Mouse (Mus musculus): ENCODE measurements around the gene Cdk17. TPM values are rescaled to one million over a fixed set of nuclear protein-coding genes. Genes with fewer than 3 reads are reported as not detected.

Gene Cdk17
- polyA plus RNA-seq, 1 experiment from 2014 or later: 8.7 TPM

- H3K9me3 ChIP-seq (replicated peaks; ENCODE audit: control insufficient read depth, low read length): no peaks in the 10 kb centered on the region
- no peak overlapping the region for H3K27ac ChIP-seq (ENCODE audit: low read length)
- H3K4me3 ChIP-seq (ENCODE audit: low read depth, low read length): no peak overlapping the region
- no peak overlapping the region for H3K4me2 ChIP-seq (ENCODE audit: low read depth, low read length)
- no peak overlapping the region for H3K9ac ChIP-seq (ENCODE audit: low read depth, low read length)
- no peaks in the 10 kb centered on the region for H3K36me3 ChIP-seq (ENCODE audit: control insufficient read depth, insufficient read depth)
- WGBS (ENCODE audit: insufficient replicate concordance): 35% methylated on average over 5 of the region's 5 CpGs
- no peaks in the 10 kb centered on the region for H3K27me3 ChIP-seq (ENCODE audit: control insufficient read depth, insufficient read depth, low read depth, low read length)
- H3K4me1 ChIP-seq (ENCODE audit: control insufficient read depth, low read depth, low read length): no peaks in the 10 kb centered on the region
- ATAC-seq (ENCODE audit: low read depth): no peak
Observed at GRCm38 (mm10) chr10:93285489-93285888, 124.8 kb downstream of the Cdk17 start.

- Histone ChIP-seq H3K27me3 (ENCODE audit: control insufficient read depth, insufficient read depth, low read depth, low read length) (no peaks in the 10 kb centered on the region), H3K36me3 (ENCODE audit: control insufficient read depth, insufficient read depth) (no peaks in the 10 kb centered on the region), H3K9ac (ENCODE audit: low read depth, low read length) (no peak overlapping the region), H3K9me3 (replicated peaks; ENCODE audit: control insufficient read depth, low read length) (no peaks in the 10 kb centered on the region), H3K27ac (ENCODE audit: low read length) (no peak overlapping the region), H3K4me2 (ENCODE audit: low read depth, low read length) (no peak overlapping the region), H3K4me1 (ENCODE audit: control insufficient read depth, low read depth, low read length) (no peaks in the 10 kb centered on the region), H3K4me3 (ENCODE audit: low read depth, low read length) (no peak overlapping the region)
- WGBS (ENCODE audit: insufficient replicate concordance): 55% methylated on average over 8 of the region's 8 CpGs
- no peak for ATAC-seq (ENCODE audit: low read depth)
Observed at GRCm38 (mm10) chr10:93287551-93288145, 127.0 kb downstream of the Cdk17 start.

- Histone ChIP-seq H3K4me3 (ENCODE audit: low read depth, low read length) (no peak overlapping the region), H3K9ac (ENCODE audit: low read depth, low read length) (no peak overlapping the region), H3K4me1 (ENCODE audit: control insufficient read depth, low read depth, low read length) (no peaks in the 10 kb centered on the region), H3K27me3 (ENCODE audit: control insufficient read depth, insufficient read depth, low read depth, low read length) (no peaks in the 10 kb centered on the region), H3K27ac (ENCODE audit: low read length) (no peak overlapping the region), H3K9me3 (replicated peaks; ENCODE audit: control insufficient read depth, low read length) (no peaks in the 10 kb centered on the region), H3K36me3 (ENCODE audit: control insufficient read depth, insufficient read depth) (no peaks in the 10 kb centered on the region), H3K4me2 (ENCODE audit: low read depth, low read length) (no peak overlapping the region)
- WGBS (ENCODE audit: insufficient replicate concordance): 62% methylated on average over 4 of the region's 4 CpGs
- ATAC-seq (ENCODE audit: low read depth): no peak
Observed at GRCm38 (mm10) chr10:93288336-93288735, 127.7 kb downstream of the Cdk17 start.

- ATAC-seq (ENCODE audit: low read depth): no peak
- Histone ChIP-seq H3K27me3 (ENCODE audit: control insufficient read depth, insufficient read depth, low read depth, low read length) (no peaks in the 10 kb centered on the region), H3K9me3 (replicated peaks; ENCODE audit: control insufficient read depth, low read length) (no peaks in the 10 kb centered on the region), H3K9ac (ENCODE audit: low read depth, low read length) (no peak overlapping the region), H3K4me3 (ENCODE audit: low read depth, low read length) (no peak overlapping the region), H3K4me1 (ENCODE audit: control insufficient read depth, low read depth, low read length) (no peaks in the 10 kb centered on the region), H3K36me3 (ENCODE audit: control insufficient read depth, insufficient read depth) (no peaks in the 10 kb centered on the region), H3K4me2 (ENCODE audit: low read depth, low read length) (no peak overlapping the region), H3K27ac (ENCODE audit: low read length) (no peak overlapping the region)
- WGBS (ENCODE audit: insufficient replicate concordance): 61% methylated on average over 6 of the region's 6 CpGs
Observed at GRCm38 (mm10) chr10:93289404-93289803, 128.7 kb downstream of the Cdk17 start.

GRCm38 (mm10) chr10:93291352-93291751, 130.7 kb downstream of the Cdk17 start:
- no peak overlapping the region for H3K9ac ChIP-seq (ENCODE audit: low read depth, low read length)
- H3K4me1 ChIP-seq (ENCODE audit: control insufficient read depth, low read depth, low read length): no peaks in the 10 kb centered on the region; the same call in 1 of the 2 replicates
- WGBS (ENCODE audit: insufficient replicate concordance): 47% methylated on average over 7 of the region's 7 CpGs
- H3K4me3 ChIP-seq (ENCODE audit: low read depth, low read length): no peak overlapping the region
- H3K4me2 ChIP-seq (ENCODE audit: low read depth, low read length): no peak overlapping the region
- H3K36me3 ChIP-seq (ENCODE audit: control insufficient read depth, insufficient read depth): no peaks in the 10 kb centered on the region
- H3K9me3 ChIP-seq (replicated peaks; ENCODE audit: control insufficient read depth, low read length): no peaks in the 10 kb centered on the region
- no peaks in the 10 kb centered on the region for H3K27me3 ChIP-seq (ENCODE audit: control insufficient read depth, insufficient read depth, low read depth, low read length)
- no peak overlapping the region for H3K27ac ChIP-seq (ENCODE audit: low read length)
- ATAC-seq (ENCODE audit: low read depth): no peak

- Histone ChIP-seq H3K27me3 (ENCODE audit: control insufficient read depth, insufficient read depth, low read depth, low read length) (no peaks in the 10 kb centered on the region), H3K36me3 (ENCODE audit: control insufficient read depth, insufficient read depth) (no peaks in the 10 kb centered on the region), H3K9ac (ENCODE audit: low read depth, low read length) (no peak overlapping the region), H3K9me3 (replicated peaks; ENCODE audit: control insufficient read depth, low read length) (no peaks in the 10 kb centered on the region), H3K27ac (ENCODE audit: low read length) (no peak overlapping the region), H3K4me3 (ENCODE audit: low read depth, low read length) (no peak overlapping the region), H3K4me2 (ENCODE audit: low read depth, low read length) (no peak overlapping the region), H3K4me1 (ENCODE audit: control insufficient read depth, low read depth, low read length) (no peaks in the 10 kb centered on the region; the same call in 1 of the 2 replicates)
- no peak for ATAC-seq (ENCODE audit: low read depth)
- 12% methylated on average over 6 of the region's 6 CpGs for WGBS (ENCODE audit: insufficient replicate concordance)
Observed at GRCm38 (mm10) chr10:93291843-93292242, 131.2 kb downstream of the Cdk17 start.

GRCm38 (mm10) chr10:93293621-93294020, 132.9 kb downstream of the Cdk17 start:
- H3K4me3 ChIP-seq (ENCODE audit: low read depth, low read length): no peak overlapping the region
- no peaks in the 10 kb centered on the region for H3K9me3 ChIP-seq (replicated peaks; ENCODE audit: control insufficient read depth, low read length)
- no peak for ATAC-seq (ENCODE audit: low read depth)
- WGBS (ENCODE audit: insufficient replicate concordance): 29% methylated on average over 7 of the region's 7 CpGs
- H3K4me1 ChIP-seq (ENCODE audit: control insufficient read depth, low read depth, low read length): no peaks in the 10 kb centered on the region; the same call in 1 of the 2 replicates
- no peak overlapping the region for H3K27ac ChIP-seq (ENCODE audit: low read length)
- H3K4me2 ChIP-seq (ENCODE audit: low read depth, low read length): no peak overlapping the region
- H3K36me3 ChIP-seq (ENCODE audit: control insufficient read depth, insufficient read depth): no peaks in the 10 kb centered on the region
- H3K9ac ChIP-seq (ENCODE audit: low read depth, low read length): no peak overlapping the region
- H3K27me3 ChIP-seq (ENCODE audit: control insufficient read depth, insufficient read depth, low read depth, low read length): no peaks in the 10 kb centered on the region

- Histone ChIP-seq H3K36me3 (ENCODE audit: control insufficient read depth, insufficient read depth) (no peaks in the 10 kb centered on the region), H3K27me3 (ENCODE audit: control insufficient read depth, insufficient read depth, low read depth, low read length) (no peaks in the 10 kb centered on the region), H3K9ac (ENCODE audit: low read depth, low read length) (no peak overlapping the region), H3K4me2 (ENCODE audit: low read depth, low read length) (no peak overlapping the region; the same call in 1 of the 2 replicates), H3K4me1 (ENCODE audit: control insufficient read depth, low read depth, low read length) (no peaks in the 10 kb centered on the region; the same call in 1 of the 2 replicates), H3K9me3 (replicated peaks; ENCODE audit: control insufficient read depth, low read length) (no peaks in the 10 kb centered on the region), H3K4me3 (ENCODE audit: low read depth, low read length) (no peak overlapping the region), H3K27ac (ENCODE audit: low read length) (no peak overlapping the region)
- no peak for ATAC-seq (ENCODE audit: low read depth)
- 13% methylated on average over 20 of the region's 20 CpGs for WGBS (ENCODE audit: insufficient replicate concordance)
Observed at GRCm38 (mm10) chr10:93294547-93295219, 134.0 kb downstream of the Cdk17 start.

- no peak for ATAC-seq (ENCODE audit: low read depth)
- H3K9ac ChIP-seq (ENCODE audit: low read depth, low read length): no peak overlapping the region
- H3K4me1 ChIP-seq (ENCODE audit: control insufficient read depth, low read depth, low read length): no peaks in the 10 kb centered on the region; the same call in 1 of the 2 replicates
- H3K27me3 ChIP-seq (ENCODE audit: control insufficient read depth, insufficient read depth, low read depth, low read length): no peaks in the 10 kb centered on the region
- H3K36me3 ChIP-seq (ENCODE audit: control insufficient read depth, insufficient read depth): no peaks in the 10 kb centered on the region
- WGBS (ENCODE audit: insufficient replicate concordance): 26% methylated on average over 5 of the region's 5 CpGs
- H3K4me2 ChIP-seq (ENCODE audit: low read depth, low read length): no peak overlapping the region
- H3K9me3 ChIP-seq (replicated peaks; ENCODE audit: control insufficient read depth, low read length): no peaks in the 10 kb centered on the region
- H3K27ac ChIP-seq (ENCODE audit: low read length): no peak overlapping the region
- no peak overlapping the region for H3K4me3 ChIP-seq (ENCODE audit: low read depth, low read length)
Observed at GRCm38 (mm10) chr10:93297774-93298173, 137.1 kb downstream of the Cdk17 start.

Data from liver, embryonic 16.5 days (tissue).